Mouse (Mus musculus): ENCODE data around the gene Tmem41a. TPM values are rescaled to one million over a fixed set of nuclear protein-coding genes. Genes with fewer than 3 reads are reported as not detected.
"Not testable (repeated sequence)": the region's sequence is repeated elsewhere in the genome, so short reads cannot be mapped to it uniquely, and the experiment has no call there.

Tmem41a gene
- 10 to 100 TPM; 19.7 to 29.3 (median 22.6) TPM for total RNA-seq (2022)

DNA sequence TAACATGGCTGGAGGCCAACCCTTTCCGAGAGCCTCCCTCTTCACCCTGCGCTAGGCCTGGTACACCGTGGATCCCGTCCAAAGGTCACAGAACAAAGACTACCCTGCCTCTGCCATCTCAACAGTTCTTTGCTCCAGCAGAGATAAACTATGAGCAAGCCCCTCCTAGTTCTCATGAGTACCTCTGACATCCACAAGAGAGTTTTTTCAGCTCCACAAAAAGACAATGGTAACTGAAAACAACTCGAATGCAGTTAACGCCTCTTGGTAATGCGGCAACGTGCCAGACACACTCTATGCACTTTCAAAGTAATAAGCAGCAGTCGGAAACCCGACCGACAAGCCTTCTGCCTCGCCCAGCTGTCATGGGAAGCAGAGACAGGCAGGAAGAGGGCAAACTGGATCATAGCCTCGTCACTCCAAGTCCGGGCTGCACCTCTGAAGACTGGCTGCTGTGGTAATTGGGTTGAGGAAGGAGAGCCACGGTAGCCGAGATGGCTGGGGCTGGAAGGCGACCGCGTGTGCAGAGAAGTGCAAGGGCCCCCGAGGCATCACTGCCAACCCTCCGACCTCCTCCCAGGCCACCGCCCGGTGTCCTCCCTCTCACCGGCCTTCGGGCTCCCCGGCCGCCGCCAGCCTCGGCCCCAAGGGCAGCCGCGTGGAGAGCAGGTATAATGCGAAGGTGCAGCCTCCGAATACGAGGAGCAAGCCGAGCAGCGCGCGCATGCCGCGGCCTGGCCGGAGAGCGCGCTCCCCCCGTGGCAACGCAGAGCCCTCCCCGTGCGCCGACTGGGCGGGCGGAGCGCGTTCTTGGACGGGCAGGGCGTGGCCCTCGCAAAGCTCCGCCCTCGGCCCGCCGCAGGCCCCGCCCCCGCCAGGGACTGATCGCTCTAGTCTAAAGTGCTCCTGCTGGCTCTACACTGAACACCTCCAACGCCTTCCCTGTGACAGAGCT, at the start of gene Tmem41a:
Gene Tmem41a (minus strand): TSS at position 792 of the 955 bp plus-strand sequence.
- DNase-seq: peak; percentile 84

DNA sequence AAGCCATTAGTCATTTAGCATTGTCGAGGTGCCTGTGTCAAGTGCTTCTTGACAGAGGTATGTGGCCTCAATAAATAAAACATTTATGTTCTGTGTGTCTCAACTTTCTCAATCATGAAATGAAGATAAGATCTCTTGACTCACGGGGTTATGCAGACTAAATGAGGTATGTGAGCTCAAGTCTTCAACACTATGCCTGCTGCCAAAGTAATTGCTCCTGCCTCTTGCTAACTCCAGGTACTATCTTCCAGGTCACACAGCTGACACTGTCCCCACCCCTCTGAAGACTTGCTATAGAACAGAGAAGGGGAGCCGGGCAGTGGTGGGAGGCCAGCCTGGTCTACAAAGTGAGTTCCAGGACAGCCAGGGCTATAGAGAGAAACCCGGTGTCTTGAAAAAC, 49.0 kb upstream of the Tmem41a start:
- DNase-seq: no peak

DNA sequence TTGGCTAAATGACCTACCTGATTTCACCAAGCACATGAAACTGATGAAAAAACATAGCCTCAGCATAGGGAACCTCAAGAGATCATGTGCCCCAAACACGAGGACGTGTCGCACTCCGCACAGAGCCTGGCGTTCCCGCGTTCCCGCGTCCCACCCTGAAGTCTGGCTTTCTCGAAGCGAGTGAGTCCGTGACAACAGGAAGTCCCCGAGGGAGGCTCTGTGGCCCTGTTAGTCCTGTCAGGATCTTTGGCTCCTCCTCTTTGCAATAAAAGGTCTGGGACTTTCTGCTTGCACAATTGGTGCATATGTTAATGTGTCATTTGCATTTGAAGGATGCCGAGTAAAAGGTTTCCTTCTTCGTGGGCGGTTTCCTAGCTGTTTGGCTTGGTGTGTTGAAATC, 48.0 kb upstream of the Tmem41a start, which contains the start of gene Liph:
Gene Liph (minus strand): TSS at position 360 of the 400 bp plus-strand sequence.
- DNase-seq: no peak

DNA sequence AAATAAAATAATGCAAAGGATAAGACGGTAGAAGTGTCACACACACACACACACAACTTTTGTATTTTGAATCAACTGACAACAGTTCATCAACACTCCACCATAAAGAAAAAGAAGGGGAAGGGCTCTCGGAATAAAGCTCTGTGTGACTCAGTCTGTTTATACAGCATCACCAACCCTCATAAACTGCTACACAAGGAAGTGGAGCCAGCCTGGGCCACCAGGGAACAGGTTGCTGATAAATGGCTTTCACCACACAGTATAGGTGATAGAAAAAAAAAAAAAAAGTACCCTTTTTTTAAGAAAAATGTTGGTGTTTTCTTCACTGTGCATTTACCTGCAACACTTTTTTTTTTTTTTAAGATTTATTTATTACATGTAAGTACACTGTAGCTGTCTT, 44.4 kb upstream of the Tmem41a start:
- DNase-seq: no peak

DNA sequence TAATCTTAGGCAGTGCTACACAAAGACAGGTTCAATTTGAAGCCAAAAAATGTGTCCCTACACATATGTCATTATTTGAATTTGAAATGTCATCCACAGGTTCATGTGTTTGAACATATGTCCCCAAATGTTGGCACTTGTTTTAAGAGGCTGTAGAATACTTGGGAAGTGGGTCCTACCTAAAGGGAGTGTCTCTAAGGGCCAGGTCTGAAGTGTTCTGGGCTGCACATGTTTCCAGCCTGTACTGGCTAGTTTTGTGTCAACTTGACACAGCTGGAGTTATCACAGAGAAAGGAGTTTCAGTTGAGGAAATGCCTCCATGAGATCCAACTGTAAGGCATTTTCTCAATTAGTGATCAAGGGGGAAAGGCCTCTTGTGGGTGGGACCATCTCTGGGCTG, 43.5 kb upstream of the Tmem41a start:
- not testable (repeated sequence) for DNase-seq

DNA sequence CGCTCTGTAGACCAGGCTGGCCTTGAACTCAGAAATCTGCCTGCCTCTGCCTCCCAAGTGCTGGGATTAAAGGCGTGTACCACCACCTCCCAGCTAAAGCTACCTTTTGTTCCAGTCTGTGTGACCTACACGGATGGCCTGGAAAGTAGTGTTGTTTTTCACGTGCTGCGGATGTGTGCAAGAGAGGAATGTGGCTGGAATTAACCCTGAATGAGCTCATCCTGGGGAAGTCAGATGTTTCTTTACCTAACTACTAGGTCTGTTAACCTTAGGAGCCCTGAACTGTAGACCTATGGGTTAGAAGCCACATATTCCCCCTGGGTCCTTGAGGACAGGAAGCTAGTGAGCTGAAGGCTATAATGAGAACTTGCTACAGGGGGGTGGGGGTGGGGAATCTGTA, 40.6 kb upstream of the Tmem41a start:
- no peak for DNase-seq

GRCm38 (mm10) chr16:21986191-21986590, 38.8 kb upstream of the Tmem41a start:
- DNase-seq: no peak

DNA sequence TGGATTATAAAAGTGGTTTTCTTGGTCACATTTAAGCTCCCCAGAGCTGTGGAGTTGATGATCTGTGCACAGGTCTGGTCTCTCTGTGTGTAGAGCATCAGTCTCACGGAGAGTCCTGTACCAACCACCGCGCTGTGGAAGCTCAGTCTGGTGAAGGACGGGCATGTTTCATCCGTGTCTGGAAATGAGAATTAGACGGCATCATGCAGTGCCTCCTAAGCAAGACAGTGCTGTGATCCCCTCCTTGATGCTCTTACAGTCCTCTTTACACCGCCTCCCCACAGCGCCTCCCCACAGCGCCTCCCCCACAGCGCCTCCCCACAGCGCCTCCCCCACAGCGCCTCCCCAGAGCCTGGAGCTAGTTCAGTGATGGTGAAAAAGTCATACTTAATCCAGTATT, 36.7 kb upstream of the Tmem41a start:
- DNase-seq: no peak

GRCm38 (mm10) chr16:21983581-21983980, 36.2 kb upstream of the Tmem41a start:
- DNase-seq: no peak

DNA sequence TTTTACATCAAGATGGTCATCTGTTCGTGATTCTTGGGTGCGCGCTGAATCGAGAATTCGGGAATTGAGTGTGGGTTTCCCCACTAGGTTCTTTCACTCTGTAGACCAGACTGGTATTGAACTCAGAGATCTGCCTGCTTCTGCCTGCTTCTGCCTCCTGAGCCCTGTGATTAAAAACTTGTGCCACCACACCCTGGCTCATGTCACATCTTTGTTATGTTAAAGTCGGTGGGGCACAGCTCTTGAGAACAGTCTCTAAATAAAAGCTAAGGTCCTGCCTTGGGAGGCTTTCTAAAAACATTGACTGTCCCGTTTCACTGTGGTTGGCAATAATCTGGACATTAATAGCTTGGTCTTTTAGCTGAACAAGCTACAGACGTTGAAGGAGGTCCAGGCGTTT, 35.8 kb upstream of the Tmem41a start:
- DNase-seq: no peak

DNA sequence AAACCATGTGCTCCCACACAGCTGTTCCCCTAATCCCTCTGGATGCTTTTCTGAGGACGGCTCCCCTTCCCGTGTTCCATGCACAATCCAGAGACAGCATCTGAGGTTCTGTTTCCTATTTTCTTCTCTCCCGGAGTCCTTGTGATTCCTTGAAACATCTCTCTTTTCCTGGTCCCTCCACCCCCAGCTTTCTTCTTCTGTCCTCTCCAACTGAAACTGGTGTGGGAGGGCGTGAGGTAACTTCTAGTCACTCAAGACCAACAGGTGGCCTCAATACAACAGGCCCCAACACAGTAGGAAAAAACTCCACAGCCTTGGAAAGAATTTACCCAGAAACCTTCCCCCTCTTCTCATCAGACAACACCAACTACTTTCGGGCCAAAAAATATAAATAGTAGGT, 30.0 kb upstream of the Tmem41a start:
- DNase-seq: no peak

DNA sequence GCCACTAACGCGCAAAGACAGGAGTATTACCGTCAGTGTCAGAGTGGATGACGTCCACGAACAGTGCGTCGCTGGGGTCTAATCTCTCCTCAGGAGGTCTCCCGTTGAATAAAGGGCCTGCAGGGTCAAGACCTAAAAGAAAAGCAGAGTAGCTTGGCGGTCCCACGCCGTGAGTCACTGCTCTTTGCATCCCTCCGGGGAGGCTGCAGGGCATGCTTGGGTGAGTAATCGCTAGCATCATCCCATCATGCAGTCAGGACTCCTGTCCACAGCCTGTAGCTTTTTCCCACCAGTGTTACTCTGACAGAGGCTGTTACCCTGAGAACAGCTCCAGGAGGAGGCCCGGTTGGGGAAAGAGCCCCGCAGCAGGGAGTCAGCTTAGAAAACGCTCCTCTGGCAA, 28.9 kb upstream of the Tmem41a start:
- no peak for DNase-seq

GRCm38 (mm10) chr16:21971446-21971845, 24.1 kb upstream of the Tmem41a start:
- DNase-seq: no peak

DNA sequence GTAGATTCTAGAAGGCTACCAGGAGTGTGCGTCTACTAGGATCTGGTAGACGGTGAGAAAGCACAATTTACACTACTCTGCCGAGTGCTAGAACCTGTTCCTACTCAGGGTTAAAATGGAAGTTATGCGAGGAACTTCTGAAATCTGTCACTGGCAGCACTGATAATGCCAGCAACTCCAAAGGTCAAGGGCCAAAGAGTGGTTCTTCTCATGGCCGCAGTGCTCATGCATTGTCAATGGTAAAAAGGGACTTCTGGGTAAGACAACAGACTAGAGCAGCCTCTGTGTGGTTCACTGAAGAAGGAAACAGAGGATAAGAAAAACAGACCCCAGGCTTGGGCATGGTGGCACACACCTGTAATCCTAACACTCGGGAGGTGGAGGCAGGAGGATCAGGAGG, 23.2 kb upstream of the Tmem41a start:
- no peak for DNase-seq

- no peak for DNase-seq
Observed at GRCm38 (mm10) chr16:21969874-21970273, 22.5 kb upstream of the Tmem41a start.

- no peak for DNase-seq
Observed at GRCm38 (mm10) chr16:21965576-21965975, 18.2 kb upstream of the Tmem41a start.

DNA sequence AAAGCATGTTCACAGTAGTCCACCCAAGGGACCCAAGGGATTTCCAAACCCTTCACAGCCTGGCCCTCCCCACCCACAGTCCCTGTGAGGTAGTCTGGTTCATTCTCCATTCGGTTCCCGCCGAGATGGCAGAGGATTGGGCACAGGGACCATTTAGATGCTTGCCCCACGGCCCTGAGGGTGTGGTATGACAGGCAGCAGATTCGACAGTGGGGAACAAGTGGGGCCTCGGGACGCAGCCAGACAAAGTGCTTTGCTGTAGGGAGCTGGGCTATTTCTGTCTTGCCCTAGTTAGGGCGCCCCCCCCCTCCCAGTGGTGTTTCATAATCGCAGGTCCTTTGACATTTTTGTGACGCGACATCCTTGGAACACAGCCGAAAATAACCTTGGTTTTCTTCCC, 8.2 kb upstream of the Tmem41a start:
- peak; percentile 34 for DNase-seq

- DNase-seq: no peak
Observed at GRCm38 (mm10) chr16:21928471-21928870, 18.9 kb downstream of the Tmem41a start.

GRCm38 (mm10) chr16:21916681-21917080, 30.7 kb downstream of the Tmem41a start:
- DNase-seq: no peak

GRCm38 (mm10) chr16:21913347-21913746, 34.0 kb downstream of the Tmem41a start:
- no peak for DNase-seq

DNA sequence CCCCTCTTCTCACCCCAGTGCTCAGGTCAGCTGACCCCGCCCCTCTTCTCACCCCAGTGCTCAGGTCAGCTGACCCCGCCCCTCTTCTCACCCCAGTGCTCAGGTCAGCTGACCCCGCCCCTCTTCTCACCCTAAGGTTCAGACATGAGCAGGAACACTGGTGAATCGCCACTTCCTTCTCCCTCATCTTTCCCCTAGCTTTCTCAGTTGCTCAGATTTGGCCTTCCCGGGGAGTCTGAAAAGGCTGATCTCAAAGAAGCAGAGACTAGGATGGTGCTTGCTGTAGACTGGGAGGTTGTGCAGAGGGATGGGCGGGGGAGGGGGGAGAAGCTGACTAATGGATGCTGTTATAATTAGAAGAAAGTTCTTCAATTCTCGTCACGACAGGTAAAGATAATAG, 38.4 kb downstream of the Tmem41a start:
- not testable (repeated sequence) for DNase-seq

DNA sequence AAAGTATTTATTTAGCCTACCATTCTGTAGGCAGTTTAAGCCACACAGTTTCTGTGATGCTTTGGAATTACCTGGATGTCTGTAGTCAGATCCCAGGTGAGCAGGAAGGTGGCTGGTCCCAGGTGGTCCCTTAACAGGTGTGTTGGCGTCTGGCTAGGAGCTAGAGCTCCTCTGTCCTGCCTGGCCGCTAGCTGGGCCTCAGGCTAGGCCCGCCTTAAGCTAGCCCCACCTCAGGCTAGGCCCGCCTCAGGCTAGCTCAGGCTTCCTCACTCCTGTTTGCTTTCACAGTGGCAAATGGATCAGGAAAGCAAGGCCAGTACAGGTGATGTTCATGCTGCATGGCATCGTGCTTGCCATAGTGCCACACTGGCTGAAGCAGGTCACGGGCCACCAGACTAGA, 40.5 kb downstream of the Tmem41a start:
- no peak for DNase-seq

DNA sequence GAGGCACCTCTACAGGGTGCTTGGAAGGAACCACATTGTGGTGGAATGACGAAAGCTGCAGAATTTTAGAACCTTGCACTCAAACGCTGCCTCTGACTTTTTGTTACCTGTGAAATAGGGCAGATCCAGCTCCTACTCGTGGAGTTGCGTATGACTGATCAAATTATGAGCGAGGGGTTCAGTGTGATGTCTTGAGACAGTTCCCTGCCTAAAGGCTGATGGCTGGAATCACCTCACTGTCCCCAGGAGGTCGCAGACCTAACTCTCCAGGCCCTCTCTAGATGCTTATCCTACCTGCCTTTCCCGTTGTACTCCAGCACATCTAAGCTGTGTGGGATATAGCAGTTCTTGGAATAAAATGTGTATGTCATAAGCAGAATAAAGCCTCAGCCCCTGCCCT, 41.4 kb downstream of the Tmem41a start:
- DNase-seq: no peak

DNA sequence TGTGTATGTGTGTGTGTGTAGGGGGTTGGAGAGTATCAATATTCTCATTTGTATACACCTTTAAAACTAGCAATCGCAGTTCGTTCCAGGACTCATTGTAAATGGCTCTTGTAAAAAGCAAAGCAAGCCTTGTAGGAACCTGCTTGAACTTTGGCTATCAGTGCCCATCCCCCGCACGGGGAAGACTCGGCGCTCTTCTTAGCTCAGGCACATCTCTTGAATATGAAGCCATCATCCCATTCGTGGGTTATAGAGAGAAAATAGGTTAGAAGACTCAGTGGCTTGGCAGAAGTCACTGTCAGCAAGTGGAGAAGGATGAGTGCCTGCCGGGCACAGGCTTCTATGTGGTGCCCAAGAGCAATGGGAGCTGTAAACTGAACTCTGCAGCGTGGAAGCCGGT, 42.7 kb downstream of the Tmem41a start:
- DNase-seq: no peak

Measured in adrenal gland, adult 8-10 months (tissue).